Mouse (Mus musculus): ENCODE measurements around the gene Cacng6.

Gene Cacng6

GRCm38 (mm10) chr7:3463306-3463705 lies 39.3 kb downstream of the Cacng6 start:
- no peak for DNase-seq (ENCODE audit: low spot score)

- DNase-seq (ENCODE audit: low spot score): no peak
Measured at GRCm38 (mm10) chr7:3468614-3469013, 44.6 kb downstream of the Cacng6 start.

- DNase-seq (ENCODE audit: low spot score): no peak
Measured at GRCm38 (mm10) chr7:3472774-3473173, 48.8 kb downstream of the Cacng6 start.

GRCm38 (mm10) chr7:3474291-3475080 lies 50.5 kb downstream of the Cacng6 start:
- DNase-seq (ENCODE audit: low spot score): no peak

GRCm38 (mm10) chr7:3476728-3477127 lies 52.7 kb downstream of the Cacng6 start:
- no peak for DNase-seq (ENCODE audit: low spot score)

- no peak for DNase-seq (ENCODE audit: low spot score)
Measured at GRCm38 (mm10) chr7:3481948-3482608, 58.1 kb downstream of the Cacng6 start.

Data from MN1 (cell line).